9 mouse cellular contexts compared by ENCODE assay signal in the genomic region with DNA sequence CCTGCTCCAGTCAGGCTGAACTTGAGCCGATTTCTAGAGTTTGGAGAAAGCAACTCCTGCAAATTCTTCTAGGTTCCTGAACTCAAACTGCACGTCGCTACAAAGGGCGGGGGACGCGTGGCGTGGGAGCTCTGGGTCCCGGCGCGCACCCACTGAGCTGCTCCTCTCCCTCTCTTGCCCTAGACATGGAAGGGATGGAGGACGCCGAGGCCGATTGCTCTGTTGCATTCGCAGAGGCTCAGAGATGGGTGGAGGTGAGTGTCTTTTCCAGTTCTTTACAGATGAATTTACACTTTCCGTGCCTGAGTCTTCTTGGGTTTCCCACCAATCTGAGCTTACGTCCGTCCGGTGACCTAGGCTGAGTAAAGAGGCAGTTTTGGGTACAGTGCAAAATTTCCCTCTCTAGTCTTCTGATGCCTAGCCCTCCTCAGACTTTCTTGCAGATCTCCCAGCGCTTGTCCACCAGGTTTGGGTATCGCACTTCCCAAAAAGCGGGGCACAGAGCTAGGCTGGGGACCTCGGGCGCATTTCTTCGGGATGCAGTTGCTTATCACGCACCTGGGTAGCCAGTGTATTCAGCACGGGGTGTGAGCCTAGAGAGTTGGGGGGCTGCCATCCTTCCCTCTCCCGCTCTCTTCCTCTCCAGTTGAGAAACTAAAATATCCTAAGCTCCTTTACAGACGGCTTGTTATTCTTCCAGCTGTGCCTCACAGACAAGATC. TPM values are rescaled to one million over a fixed set of nuclear protein-coding genes. Genes with fewer than 3 reads are reported as not detected.
A peak's percentile ranks its signal among the peaks of the same experiment; 100 is the strongest.
DNase-seq lines count a peak whose midpoint lies in the region; ATAC-seq and TF ChIP-seq lines count a peak whose summit lies in the region.
"Had no signal": no experiment of that assay in that cellular context is flagged by ENCODE, and none has a peak within 500 bp of the region (broad histone marks: within the 10 kb centered on the region; RNA-seq: fewer than 3 reads in every experiment).

No protein-coding gene starts in this region.

- peaks cover 22% of the 10 kb centered on the region for H3K27me3 ChIP-seq in heart, embryonic 10.5 days (ENCODE audit: insufficient read depth, poor library complexity, severe bottlenecking)
- no peaks in the 10 kb centered on the region for H3K27me3 ChIP-seq in ES-Bruce4 (ENCODE audit: control insufficient read depth, insufficient read depth, low read length, poor library complexity, severe bottlenecking)
- H3K27me3 ChIP-seq in forebrain, embryonic 14.5 days (replicated peaks; ENCODE audit: control insufficient read depth, insufficient read depth, low read length): peaks cover 16% of the 10 kb centered on the region; the same call in 1 of the 2 replicates
- peaks cover 24% of the 10 kb centered on the region for H3K27me3 ChIP-seq in limb, embryonic 13.5 days
- H3K27me3 ChIP-seq in neural tube, embryonic 15.5 days (replicated peaks): peaks cover 46% of the 10 kb centered on the region

- no peak for TF ChIP-seq POLR2A in ES-Bruce4 (IDR thresholded peaks at IDR 0.05; ENCODE audit: insufficient read depth, low read length)

- intact Hi-C loops in heart, postnatal 10 days (cut with DNase I): no loop called here

- H3K36me3 ChIP-seq in heart, embryonic 10.5 days: no peaks in the 10 kb centered on the region
- H3K36me3 ChIP-seq in ES-Bruce4 (ENCODE audit: control insufficient read depth, insufficient read depth, low read length, poor library complexity, severe bottlenecking): no peaks in the 10 kb centered on the region
- no peaks in the 10 kb centered on the region for H3K36me3 ChIP-seq in forebrain, embryonic 14.5 days (ENCODE audit: control insufficient read depth, insufficient read depth, low read length)
- no peaks in the 10 kb centered on the region for H3K36me3 ChIP-seq in limb, embryonic 13.5 days
- no peaks in the 10 kb centered on the region for H3K36me3 ChIP-seq in neural tube, embryonic 15.5 days

- TF ChIP-seq EP300 in ES-Bruce4 (IDR thresholded peaks at IDR 0.05; ENCODE audit: insufficient read depth, low read depth, low read length): no peak

- H3K4me3 ChIP-seq in heart, embryonic 10.5 days: peak overlapping the region; percentile 71
- peak overlapping the region; percentile 77 for H3K4me3 ChIP-seq in ES-Bruce4 (ENCODE audit: low read depth, low read length)
- H3K4me3 ChIP-seq in forebrain, embryonic 14.5 days (ENCODE audit: low read depth, low read length): peak overlapping the region; percentile 64
- peak overlapping the region; percentile 61 for H3K4me3 ChIP-seq in limb, embryonic 13.5 days
- H3K4me3 ChIP-seq in neural tube, embryonic 15.5 days (replicated peaks): peak overlapping the region; percentile 63

- ATAC-seq in forebrain, embryonic 14.5 days: peak; percentile 54
- ATAC-seq in limb, embryonic 13.5 days (ENCODE audit: low FRiP score, low read depth): peak; percentile 54
- ATAC-seq in neural tube, embryonic 15.5 days (ENCODE audit: low FRiP score): no peak

- no peak for DNase-seq in heart, embryonic 10.5 days (ENCODE audit: low spot score)
- DNase-seq in heart, postnatal 10 days: no peak
- peak; percentile 1 for DNase-seq in forebrain, embryonic 14.5 days (ENCODE audit: low spot score)
- DNase-seq in frontal cortex, postnatal 10 days (ENCODE audit: low spot score in 2 of 2): no peak
- DNase-seq in embryo, embryonic 9.5 days (ENCODE audit: extremely low spot score): no peak

- peak overlapping the region; percentile 100 for H3K4me2 ChIP-seq in forebrain, embryonic 14.5 days (ENCODE audit: low read length)
- H3K4me2 ChIP-seq in limb, embryonic 13.5 days (replicated peaks): peak overlapping the region; percentile 84
- H3K4me2 ChIP-seq in neural tube, embryonic 15.5 days: peak overlapping the region; percentile 100

- no peaks in the 10 kb centered on the region for H3K9me3 ChIP-seq in heart, embryonic 10.5 days
- no peaks in the 10 kb centered on the region for H3K9me3 ChIP-seq in ES-Bruce4 (replicated peaks; ENCODE audit: control insufficient read depth, insufficient read depth, low read length, poor library complexity, severe bottlenecking)
- H3K9me3 ChIP-seq in forebrain, embryonic 14.5 days (replicated peaks; ENCODE audit: control insufficient read depth, low read length): no peaks in the 10 kb centered on the region
- H3K9me3 ChIP-seq in limb, embryonic 13.5 days: no peaks in the 10 kb centered on the region
- H3K9me3 ChIP-seq in neural tube, embryonic 15.5 days (replicated peaks): no peaks in the 10 kb centered on the region

- under 1% methylated on average over 28 of the region's 28 CpGs for WGBS in heart, embryonic 10.5 days
- whole genome bisulfite sequencing in forebrain, embryonic 14.5 days: 1% methylated on average over 28 of the region's 28 CpGs
- WGBS in limb, embryonic 13.5 days: under 1% methylated on average over 28 of the region's 28 CpGs
- WGBS in neural tube, embryonic 15.5 days: 1% methylated on average over 28 of the region's 28 CpGs

- TF ChIP-seq CTCF in ES-Bruce4 (IDR thresholded peaks at IDR 0.05; ENCODE audit: low read depth, low read length): no peak

- H3K9ac ChIP-seq in ES-Bruce4 (ENCODE audit: low read depth, poor library complexity, severe bottlenecking): peak overlapping the region; percentile 86
- peak overlapping the region; percentile 57 for H3K9ac ChIP-seq in forebrain, embryonic 14.5 days (ENCODE audit: low read length)
- H3K9ac ChIP-seq in limb, embryonic 13.5 days: peak overlapping the region; percentile 62
- H3K9ac ChIP-seq in neural tube, embryonic 15.5 days (replicated peaks): peak overlapping the region; percentile 54

- H3K27ac ChIP-seq in heart, embryonic 10.5 days: peak overlapping the region; percentile 77; the same call in 1 of the 2 replicates
- H3K27ac ChIP-seq in ES-Bruce4 (ENCODE audit: insufficient read depth, low read length): no peak overlapping the region
- no peak overlapping the region for H3K27ac ChIP-seq in forebrain, embryonic 14.5 days (ENCODE audit: low read depth, low read length)
- H3K27ac ChIP-seq in limb, embryonic 13.5 days: no peak overlapping the region
- no peak overlapping the region for H3K27ac ChIP-seq in neural tube, embryonic 15.5 days (replicated peaks)

- H3K4me1 ChIP-seq in heart, embryonic 10.5 days: peaks cover 11% of the 10 kb centered on the region; the same call in 1 of the 2 replicates
- no peaks in the 10 kb centered on the region for H3K4me1 ChIP-seq in ES-Bruce4 (ENCODE audit: control insufficient read depth, insufficient read depth, low read length)
- no peaks in the 10 kb centered on the region; the same call in 1 of the 2 replicates for H3K4me1 ChIP-seq in forebrain, embryonic 14.5 days (ENCODE audit: control insufficient read depth, insufficient read depth, low read length)
- peaks cover 9% of the 10 kb centered on the region for H3K4me1 ChIP-seq in limb, embryonic 13.5 days
- peaks cover 19% of the 10 kb centered on the region for H3K4me1 ChIP-seq in neural tube, embryonic 15.5 days

RNA-seq across cellular contexts. Expression of a gene that starts 0.4 kb away (rescaled TPM):
- 79.4 and 133 TPM in 2 replicates for polyA plus RNA-seq in heart, embryonic 10.5 days (2016; fragmentation: Nextera tagmentation; extraction: Ambion mirVana)
- 100 to 1,000 TPM; 395 to 436 TPM for total RNA-seq in heart, postnatal 10 days (2021)
- 27.0 and 28.2 TPM in 2 replicates for polyA plus RNA-seq in ES-Bruce4 (2011; ENCODE audit: insufficient read depth, insufficient read length, low read depth, missing spikeins)
- 4.4 and 9.6 TPM in 2 replicates for polyA plus RNA-seq in forebrain, embryonic 14.5 days (2014; fragmentation: Nextera tagmentation; extraction: Ambion mirVana)
- polyA plus RNA-seq in limb, embryonic 13.5 days (2015; fragmentation: Nextera tagmentation; extraction: Ambion mirVana): 12.2 and 14.4 TPM in 2 replicates
- 2.6 and 4.7 TPM in 2 replicates for polyA plus RNA-seq in neural tube, embryonic 15.5 days (2015; fragmentation: Nextera tagmentation; extraction: Ambion mirVana)

RNA-seq across cellular contexts. Expression of a gene that starts 0.5 kb away (rescaled TPM):
- 1.6 and 2.2 TPM in 2 replicates for polyA plus RNA-seq in heart, embryonic 10.5 days (2016; fragmentation: Nextera tagmentation; extraction: Ambion mirVana)
- total RNA-seq in heart, postnatal 10 days (2021): 1 to 10 TPM in 1 of 2 experiments, under 1 TPM in 1; 0.93 to 1.2 TPM
- polyA plus RNA-seq in ES-Bruce4 (2011; ENCODE audit: insufficient read depth, insufficient read length, low read depth, missing spikeins): not detected in 2 replicates
- 0.59 TPM in 1 of 2 replicates, not detected in the other for polyA plus RNA-seq in forebrain, embryonic 14.5 days (2014; fragmentation: Nextera tagmentation; extraction: Ambion mirVana)
- polyA plus RNA-seq in limb, embryonic 13.5 days (2015; fragmentation: Nextera tagmentation; extraction: Ambion mirVana): 3.8 TPM in 2 replicates
- 0.69 and 0.82 TPM in 2 replicates for polyA plus RNA-seq in neural tube, embryonic 15.5 days (2015; fragmentation: Nextera tagmentation; extraction: Ambion mirVana)
- total RNA-seq: left cerebral cortex, adult 8-10 months had no signal
